Mouse (Mus musculus) left cerebral cortex, postnatal 4 days (tissue): ENCODE data around the gene Mrps15. TPM values are rescaled to one million over a fixed set of nuclear protein-coding genes. Genes with fewer than 3 reads are reported as not detected.
"Not testable (repeated sequence)": the region's sequence is repeated elsewhere in the genome, so short reads cannot be mapped to it uniquely, and the experiment has no call there.

ENCODE experiments used
- DNase-seq: peaks from one replicate; pipeline ENCODE4 v3.0.0-alpha.2; 2022
- intact Hi-C: fragments of 180-260 bp; cut with DNase I; formaldehyde crosslinking; loops from one replicate; pipeline ENCODE4 v1.15.1; 2025
- total RNA-seq, 2 experiments: library from RNA; stranded (reverse); gene quantifications; 2 replicates each; pipeline ENCODE4 v1.2.3; 2021

The Mrps15 gene
- total RNA-seq, 2 experiments from 2014 or later, result 52.3 to 60.6 TPM

DNA sequence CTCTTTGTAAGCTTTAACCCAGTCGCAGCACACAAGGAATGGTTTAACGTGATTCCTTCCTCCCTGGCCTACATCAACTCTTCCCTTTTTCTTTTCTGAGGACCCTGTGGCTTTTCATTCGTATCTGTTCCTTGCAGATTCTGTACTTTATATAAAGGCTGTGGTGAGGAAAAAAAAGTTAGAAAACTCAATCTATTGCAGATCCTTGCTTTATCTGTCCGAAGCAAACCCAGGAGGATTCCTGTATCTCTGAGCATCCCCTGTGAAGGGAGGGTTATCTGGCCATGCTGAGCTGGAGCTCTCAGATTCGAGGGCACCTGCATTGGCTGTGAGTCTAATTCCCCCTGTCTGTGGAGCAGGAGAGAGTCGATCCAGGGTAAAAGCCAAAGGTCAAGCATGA is 22.1 kb downstream of the Mrps15 start:
- intact Hi-C loops, result no loop called here
- DNase-seq, result no peak

DNA sequence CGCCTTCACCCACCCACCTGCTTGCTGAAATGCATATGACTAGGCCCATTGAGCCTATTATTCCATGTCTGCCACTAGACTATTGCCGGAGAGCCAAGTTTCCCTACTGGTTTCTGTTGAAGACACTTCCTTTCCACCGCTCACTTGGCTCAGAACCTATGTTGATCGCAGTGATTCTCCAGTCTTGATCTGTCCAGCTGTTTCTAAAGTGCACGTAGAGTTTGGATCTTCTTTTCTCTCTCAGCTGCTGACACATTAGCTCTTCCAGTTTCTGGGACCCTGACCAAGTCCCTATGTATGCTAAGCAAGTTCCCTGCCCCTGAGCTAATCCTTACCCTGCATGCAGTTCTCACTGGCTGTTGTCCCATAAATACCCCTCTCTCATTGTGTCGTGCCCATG is 31.1 kb downstream of the Mrps15 start:
- intact Hi-C loops, result no loop called here
- DNase-seq, result no peak

DNA sequence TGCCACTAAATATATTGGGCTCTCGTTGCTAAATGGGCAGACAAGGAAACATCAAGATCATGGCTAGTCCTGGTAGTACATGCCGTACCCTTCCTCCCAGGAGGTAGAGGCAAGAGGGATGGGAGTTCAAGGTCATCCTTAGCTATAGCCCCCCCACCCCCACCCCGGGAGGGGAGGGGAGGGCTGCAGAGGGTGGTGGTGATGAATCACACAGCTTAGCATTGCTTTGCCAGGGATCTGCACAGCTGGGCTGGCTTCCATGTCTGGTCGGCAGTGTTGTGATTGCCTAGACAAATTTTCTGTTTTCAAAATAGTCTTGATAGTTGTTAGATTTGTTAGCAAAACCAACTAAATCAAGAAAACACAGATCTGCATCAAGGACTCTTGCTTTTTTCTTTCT is 32.5 kb downstream of the Mrps15 start:
- intact Hi-C loops, result no loop called here
- DNase-seq, result no peak

DNA sequence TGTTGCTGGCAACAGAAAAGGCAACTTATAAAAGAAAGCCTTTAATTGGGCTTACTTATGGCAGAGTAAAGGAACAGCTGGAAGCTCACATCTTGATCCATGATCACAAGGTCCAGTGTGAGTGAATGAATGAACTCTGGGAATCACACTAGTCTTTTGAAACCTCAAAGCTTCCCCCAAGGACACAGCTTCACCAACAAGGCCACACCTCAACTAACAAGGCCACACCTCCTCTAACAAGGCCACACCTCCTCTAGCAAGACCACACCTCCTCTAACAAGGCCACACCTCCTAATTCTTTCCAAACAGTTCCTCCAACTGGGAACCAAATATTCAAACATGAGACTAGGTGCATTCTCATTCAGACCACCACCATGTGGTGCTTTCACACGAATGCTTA is 34.9 kb downstream of the Mrps15 start:
- no peak for DNase-seq
- intact Hi-C loops, result no loop called here

DNA sequence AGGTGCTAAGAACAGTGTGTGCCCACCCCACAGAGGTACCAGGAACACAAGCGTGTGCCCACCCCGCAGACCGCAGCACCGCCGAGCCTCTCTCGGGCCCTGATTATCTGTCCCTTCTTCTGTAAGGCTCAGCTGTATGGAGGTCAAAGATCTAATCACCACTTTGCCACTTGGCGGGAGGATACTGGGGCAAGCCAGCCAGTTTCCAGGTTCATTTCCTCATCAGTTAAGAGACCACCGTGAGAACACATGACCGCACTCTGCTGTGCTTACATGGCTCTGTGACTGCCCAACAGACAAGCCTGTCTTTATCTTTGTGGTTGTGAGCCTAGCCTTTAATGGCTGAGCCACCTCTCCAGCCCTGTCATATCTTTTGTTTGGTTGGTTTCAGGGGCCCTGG is 36.3 kb downstream of the Mrps15 start:
- no peak for DNase-seq
- intact Hi-C loops, result no loop called here

DNA sequence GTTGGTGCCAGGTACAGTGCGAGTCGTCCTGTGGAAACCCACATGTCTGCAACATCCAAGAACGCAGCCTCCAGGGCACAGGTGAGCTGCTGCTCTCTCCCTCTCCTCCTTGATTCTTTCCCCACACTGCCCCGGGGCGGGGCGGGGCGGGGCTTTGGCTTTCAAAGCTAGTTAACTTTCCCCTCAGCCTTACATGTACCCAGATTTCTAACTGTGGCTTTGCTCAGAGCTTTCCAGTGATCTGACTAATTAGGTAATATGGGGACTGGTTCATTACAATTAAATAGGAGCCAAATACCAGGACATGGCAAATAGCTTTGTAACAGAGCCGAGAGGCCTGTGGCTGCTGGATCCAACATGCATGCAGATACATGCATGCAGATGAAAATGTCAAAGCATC is 37.7 kb downstream of the Mrps15 start:
- intact Hi-C loops, result no loop called here
- DNase-seq, result no peak

DNA sequence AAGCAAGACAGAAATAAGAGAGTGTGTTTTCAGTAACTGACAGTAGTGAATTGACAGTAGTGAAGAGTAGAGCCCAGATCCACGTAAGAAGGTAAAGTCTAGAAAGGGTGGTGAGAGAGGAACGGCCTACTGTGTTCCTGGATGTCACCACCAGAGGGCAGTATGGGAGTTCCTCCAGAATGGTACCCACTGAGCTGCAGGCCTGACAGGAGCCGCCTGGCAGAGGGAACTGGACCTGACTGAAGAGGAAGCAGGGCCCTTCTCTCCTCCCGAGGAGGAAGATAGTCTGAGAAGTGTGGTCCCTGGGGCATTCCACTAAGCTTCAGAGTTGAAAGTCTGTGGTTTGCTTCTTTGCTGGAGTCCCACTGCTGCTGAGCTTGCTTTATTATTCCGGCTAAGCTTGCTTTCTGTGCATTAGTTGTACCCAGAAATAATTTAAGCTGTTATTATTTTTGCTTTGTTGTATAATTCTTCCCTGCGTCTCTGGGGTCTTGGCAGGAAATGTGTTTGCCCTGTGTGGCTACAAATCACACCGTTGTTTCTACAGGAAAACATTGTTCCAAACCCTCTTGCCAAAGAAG is 39.4 kb downstream of the Mrps15 start:
- intact Hi-C loops, result loop anchor here (2.0 kb wide), 1 partner anchor 27 kb away; no protein-coding TSS in a partner anchor
- peak; percentile 83 for DNase-seq

DNA sequence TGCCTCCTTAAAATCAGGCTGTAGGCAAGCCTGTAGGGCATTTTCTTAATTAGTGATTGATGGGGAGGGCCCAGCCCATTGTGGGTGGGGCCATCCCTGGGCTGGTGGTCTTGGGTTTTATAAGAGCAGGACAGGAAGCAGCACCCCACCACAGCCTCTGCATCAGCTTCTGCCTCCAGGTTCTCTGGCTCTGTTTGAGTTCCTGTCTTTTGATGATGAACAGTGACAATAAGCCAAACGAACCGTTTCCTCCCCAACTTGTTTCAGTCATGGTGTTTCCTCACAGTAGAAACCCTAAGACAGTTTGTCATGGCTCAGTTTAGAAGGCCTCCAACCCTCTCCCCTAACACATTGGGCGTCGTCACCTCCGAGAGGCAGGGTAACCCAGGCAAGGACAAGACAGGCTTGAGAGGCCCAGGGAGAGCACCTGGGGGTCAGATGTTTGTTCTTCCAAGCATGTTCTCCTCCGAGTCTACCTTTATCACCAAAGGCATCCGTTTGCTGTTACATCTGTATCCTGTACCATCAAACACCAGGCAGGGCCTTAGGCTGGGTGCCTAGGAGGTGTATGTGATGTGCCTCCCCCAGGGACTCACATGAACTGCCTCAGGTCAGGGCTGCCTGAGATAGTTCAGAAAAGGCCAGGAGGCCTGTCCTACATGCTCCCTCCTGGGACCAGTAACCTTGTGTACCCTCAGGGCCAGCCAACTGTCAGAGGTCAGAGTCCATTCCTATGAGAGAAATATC is 43.5 kb downstream of the Mrps15 start:
- no peak for DNase-seq
- intact Hi-C loops, result no loop called here

DNA sequence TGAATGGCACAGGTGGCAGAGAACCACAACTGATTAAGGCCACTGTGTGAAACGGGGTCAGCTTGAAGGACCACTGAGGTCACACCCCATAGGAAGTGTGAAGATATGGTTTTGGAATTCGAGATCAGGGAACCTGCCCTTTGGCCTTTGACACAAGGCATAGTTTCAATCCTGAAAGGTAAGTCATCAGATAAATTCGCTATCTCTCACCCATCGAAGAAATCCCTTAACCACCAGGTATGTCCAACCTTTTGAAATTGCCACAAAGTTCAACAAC is 44.1 kb downstream of the Mrps15 start:
- DNase-seq, result no peak

DNA sequence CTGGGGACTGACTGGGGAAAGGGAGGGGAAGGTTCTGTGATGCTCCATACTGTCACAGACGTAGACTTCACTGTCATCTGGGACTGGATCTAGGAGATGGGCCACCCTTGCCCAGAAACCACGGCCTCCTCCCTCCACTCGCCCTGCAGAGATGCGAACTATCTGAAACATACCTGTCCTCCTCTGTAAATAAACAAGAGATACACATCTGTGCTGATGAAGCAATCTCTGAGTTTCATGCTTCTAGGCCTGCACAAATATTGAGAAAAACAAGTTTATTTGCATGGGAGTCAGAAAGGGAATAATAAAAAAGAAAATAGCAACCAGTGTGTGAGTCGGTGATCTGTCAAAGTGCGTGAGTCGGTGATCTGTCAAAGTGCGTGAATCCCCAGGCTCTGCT is 45.1 kb downstream of the Mrps15 start:
- DNase-seq, result no peak
- intact Hi-C loops, result no loop called here

More for the DNA sequence above, 44.1 kb downstream of the Mrps15 start:
- intact Hi-C loops, result no loop called here

DNA sequence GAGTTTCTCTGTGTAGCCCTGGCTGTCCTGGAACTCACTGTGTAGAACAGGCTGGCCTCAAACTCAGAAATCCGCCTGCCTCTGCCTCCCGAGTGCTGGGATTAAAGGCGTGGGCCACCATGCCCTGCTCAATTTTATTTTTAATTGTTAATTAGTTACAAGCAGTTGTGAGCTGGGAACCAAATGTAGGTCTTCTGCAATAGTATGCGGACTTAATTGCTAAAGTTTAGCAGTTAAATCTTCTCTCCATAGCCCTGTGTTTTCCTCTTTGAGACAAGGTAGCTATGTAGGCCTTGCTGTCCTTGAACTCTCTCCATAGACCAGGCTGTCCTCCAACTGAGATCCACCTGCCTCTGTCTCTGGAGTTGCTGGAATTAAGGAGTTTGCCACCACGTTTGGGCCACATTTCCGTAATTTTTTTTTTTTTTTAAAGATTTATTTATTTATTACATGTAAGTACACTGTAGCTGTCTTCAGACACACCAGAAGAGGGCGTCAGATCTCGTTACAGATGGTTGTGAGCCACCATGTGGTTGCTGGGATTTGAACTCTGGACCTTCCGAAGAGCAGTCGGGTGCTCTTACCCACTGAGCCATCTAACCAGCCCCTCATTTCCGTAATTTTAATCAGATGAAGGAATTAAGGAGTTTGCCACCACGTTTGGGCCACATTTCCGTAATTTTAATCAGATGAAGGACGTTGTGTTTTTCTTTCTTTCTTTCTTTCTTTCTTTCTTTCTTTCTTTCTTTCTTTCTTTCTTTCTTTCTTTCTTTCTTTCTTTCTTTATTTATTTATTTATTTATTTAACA is 49.1 kb downstream of the Mrps15 start:
- intact Hi-C loops, result not testable (repeated sequence)

DNA sequence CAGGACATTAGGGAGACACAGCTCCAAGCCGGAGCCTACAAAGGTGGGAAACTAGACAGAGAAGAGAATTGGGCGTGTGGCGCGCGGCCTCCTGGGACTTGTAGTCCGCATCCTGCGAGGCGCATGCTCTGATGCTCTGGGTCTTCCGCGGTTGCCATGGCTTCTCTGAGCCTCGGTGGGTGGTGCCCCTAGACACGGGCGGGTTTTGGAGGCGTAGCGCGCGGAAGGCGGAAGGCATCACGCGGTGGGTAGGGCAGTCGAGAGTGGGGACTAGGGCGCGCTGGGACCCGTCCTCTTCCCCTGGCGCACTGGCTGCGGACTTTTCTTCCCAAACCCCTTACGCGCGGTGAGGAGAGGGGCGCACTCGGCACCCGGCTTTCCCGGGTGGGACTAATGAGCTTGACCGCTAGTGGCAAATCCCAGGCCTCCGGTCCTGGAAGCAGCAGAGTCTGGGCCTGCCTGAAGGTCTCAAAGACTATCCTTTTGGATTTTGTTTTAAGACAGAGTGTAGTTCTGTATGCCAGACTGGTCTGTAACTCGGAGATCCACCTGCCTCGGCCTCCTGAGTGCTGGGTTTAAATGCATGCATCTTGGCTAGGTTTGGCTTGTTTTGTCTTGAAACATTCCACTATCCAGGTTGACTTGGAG is 49.9 kb downstream of the Mrps15 start, which contains the start of gene Lsm10:
Lsm10 (plus strand) TSS at position 160 of the 648 bp plus-strand sequence.
- intact Hi-C loops, result no loop called here
- DNase-seq, result peak; percentile 97

More for the DNA sequence above, 49.1 kb downstream of the Mrps15 start:
- DNase-seq, result not testable (repeated sequence)

DNA sequence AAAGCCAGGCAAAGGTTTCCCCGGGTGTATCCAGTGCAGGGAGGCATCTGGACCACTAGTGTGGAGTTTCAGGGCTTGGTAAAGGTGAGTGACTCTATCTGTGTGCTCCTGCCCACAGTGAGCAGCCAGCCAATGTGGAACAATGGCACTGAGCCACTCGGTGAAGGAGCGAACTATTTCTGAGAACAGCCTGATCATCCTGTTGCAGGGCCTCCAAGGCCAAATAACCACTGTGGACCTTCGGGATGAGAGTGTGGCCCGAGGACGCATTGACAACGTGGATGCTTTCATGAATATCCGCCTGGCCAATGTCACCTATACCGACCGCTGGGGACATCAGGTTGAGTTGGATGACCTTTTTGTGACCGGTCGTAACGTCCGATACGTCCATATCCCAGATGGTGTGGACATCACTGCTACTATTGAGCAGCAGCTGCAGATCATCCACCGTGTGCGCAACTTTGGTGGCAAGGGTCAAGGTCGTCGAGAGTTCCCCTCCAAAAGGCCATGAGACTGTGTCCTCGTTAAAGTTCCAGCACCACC is 51.1 kb downstream of the Mrps15 start:
- intact Hi-C loops, result no loop called here
- no peak for DNase-seq

DNA sequence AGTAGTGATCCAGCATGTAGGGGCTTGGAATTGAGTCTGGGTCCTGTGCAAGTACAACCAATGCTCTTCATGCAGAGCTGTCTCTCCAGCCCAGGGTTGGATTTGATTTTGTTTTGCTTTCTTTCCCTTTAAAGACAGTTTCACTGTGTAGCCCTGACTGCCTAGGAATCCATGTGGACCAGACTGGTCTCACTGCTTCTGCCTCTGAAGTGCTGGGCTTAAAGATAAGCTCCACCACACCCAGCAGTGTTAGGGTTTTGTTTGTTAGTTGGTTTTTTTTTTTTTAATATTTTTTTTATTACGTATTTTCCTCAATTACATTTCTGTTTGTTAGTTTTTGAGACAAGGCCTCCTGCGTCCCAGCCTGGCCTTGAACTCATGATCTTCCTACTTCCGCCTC is 52.6 kb downstream of the Mrps15 start:
- intact Hi-C loops, result no loop called here
- DNase-seq, result no peak

DNA sequence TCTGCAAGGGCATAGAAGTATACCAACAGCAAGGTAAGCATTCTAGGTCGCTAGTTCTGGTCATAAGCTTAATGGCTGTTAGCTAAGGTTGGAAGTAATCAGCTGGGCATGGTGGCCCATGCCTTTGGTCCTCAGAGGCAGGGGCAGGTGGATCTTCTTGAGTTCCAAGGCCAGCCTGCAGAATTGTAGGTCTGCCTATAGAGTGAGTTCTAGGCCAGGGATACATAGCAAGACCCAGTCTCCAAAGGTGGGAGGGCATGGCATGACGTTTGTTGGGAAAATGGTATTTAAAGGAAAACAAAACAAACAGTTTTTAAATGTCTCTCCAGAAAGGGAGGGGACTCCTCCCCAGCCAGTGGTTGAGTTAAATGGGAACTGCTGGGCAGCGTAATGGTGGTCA is 54.0 kb downstream of the Mrps15 start:
- intact Hi-C loops, result no loop called here
- no peak for DNase-seq

DNA sequence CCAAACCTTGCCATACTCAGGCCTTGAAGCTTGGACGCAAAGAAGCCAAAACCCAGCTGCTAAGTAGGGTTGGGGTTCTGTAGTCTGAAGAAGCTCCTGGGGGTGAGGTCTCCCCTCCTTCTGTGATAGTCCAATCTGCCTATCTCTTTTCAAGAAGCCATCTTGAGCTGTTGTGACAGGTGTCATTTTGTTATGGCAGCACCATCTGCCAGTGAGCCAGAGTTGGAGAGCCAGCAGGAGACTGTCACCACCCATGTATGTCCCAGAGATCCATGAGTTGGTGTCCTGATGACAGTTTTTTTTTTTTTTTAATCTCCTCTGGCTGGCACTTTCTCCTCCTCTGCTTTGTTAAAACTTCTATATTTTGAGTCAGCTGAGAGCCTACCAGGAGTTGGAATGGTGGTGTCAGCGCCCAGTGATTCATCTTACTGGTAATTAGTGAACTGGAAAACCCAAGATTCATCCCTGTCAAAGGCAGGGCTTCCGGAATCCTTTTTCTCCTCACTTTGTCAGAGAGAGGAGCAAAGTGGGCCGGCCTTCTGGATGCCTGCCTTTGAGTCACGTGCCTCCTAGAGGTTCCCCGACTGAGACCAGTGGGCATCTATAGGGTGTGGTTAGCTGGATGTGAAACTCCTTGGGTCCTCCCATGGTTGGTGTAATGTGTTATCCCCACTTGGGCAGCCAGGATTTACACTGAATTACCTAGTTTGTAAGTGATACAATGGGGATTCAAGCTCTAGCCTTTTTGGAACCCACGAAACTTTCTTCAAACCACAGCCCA is 55.5 kb downstream of the Mrps15 start:
- intact Hi-C loops, result no loop called here
- peak; percentile 29 for DNase-seq

DNA sequence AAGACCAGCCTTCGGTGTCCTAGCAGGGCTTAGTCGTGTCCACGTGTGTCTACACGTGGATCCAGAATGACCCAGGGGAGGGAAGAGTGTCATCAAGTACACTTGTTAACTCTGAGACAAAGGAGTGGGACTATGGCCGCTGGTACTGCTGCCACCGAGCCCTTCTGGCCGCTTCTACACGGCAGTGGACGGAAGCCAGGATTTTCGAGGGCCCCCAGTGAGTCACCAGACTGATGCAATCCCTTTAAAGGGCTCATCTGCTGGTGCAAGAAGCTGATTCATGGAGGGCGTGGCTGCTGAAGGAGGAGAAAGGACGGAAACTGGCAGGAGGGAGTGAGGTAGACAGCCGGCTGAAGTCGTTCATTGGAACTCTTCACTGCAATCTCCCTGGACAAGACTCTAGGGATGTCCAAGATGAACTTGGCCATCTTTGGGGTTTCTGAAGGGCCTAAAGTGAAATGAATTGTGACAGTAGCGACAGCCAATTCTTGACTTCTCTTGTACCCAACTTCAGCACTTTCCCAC is 56.4 kb downstream of the Mrps15 start:
- intact Hi-C loops, result no loop called here
- DNase-seq, result peak; percentile 93

DNA sequence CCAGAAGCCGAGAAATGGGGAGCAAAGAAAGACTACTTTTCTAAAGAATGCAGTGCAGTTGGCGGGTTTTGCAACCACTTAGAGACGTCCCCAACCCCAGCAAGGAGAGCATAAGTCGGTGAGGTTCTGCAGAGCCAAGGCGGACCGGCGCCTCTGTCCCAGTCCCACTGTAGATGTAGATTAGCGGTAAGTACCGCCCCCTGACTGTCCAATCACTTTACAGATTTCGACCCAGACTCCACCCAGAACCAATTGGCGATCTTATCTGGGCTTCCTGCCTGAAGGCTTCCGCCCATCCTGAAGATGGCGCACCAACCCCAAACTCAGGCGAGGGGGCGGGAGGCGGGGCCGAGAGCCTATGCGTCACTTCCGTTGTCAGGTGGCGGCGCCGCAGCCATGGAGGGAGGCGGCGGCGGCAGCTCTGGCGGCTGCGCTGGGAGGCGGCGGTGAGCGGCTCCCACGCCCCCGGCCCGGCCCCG is 56.9 kb downstream of the Mrps15 start, which contains the start of gene Stk40:
Stk40 (plus strand) TSS at position 368 of the 479 bp plus-strand sequence.
- peak; percentile 98 for DNase-seq
- intact Hi-C loops, result no loop called here

DNA sequence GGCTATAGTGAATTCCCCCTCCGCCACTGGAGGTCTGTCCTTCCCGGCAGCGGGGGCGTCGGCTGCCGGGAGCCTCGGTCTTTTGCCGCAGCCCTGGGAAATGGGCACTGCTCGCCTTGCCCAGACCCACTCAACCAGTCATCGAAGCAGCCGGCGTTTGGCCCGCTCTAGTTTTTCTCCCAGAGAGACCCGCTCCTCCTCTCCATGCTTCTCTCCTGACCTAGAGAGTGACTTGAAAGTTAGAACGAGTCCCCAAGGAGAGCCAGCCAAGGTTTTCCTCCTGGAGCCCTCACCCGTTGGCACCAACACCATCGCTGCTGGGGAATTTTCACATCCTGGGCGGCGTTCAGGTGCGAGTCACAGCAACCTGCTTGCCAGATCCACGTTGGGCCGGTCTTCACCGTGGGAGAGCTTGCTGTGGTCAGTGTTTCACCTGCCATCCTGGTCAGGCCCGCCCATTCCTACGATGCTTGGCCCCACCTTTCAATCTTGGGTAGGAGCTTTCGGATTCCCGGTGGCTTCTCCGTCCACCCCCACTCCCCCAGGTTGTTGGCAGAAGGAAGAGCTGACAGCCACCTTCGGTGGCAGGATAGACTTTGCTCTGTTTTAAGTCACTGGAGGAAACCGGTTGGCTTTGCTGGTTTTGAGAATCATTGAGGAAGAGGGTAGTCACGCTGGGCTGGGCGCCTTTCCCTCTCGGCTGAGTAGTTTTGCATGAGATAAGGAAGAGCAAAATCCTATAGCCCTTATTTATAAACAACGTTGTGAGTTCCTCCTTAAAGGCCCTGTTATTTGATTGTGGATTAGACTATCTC is 57.7 kb downstream of the Mrps15 start:
- no peak for DNase-seq
- intact Hi-C loops, result no loop called here
